Mouse (Mus musculus): Measurements from ENCODE around the gene Pdlim1. TPM values are rescaled to one million over a fixed set of nuclear protein-coding genes. Genes with fewer than 3 reads are reported as not detected.

Gene Pdlim1
- total RNA-seq (2021), result 10 to 100 TPM; 16.1 to 21.2 TPM

DNA sequence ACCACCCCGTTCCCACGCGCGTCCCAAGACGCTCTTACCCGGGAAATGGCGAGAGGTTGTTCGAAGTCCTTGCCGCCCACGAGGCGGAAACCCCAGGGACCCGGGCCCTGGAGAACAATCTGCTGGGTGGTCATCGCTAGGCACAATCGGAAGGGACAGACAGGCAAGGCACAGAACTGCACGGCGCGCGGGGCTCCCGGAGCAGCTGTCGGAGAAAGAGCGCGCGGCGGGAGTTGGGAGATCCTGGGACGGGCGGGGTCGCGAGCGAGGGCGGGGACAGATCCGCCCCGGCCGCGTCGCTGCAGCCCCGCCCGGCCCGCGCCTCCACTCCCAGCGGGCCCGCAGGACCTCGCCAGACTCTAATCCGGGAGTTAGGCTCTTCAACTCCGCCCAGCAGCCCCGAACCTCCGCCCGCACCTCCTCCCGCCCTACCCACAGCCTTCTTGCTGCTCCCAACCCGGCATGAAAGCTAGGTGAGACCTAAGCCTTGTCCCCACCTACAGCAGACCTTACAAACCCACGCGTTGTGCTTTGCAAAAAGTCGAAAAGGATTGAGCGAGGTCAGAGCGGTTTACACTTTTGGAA is at the start of gene Pdlim1:
Gene Pdlim1, minus strand, starts transcription at position 535 of the 585 bp plus-strand sequence.
- peak in 1 of 2 experiments; percentile 27 for DNase-seq (ENCODE audit: low spot score in 2 of 2)
- intact Hi-C loops (cut with DNase I), result no loop called here

GRCm38 (mm10) chr19:40319199-40319598 is 47.6 kb upstream of the Pdlim1 start:
- DNase-seq (ENCODE audit: low spot score in 2 of 2), result no peak
- intact Hi-C loops (cut with DNase I), result no loop called here

- intact Hi-C loops (cut with DNase I), result no loop called here
- DNase-seq (ENCODE audit: low spot score in 2 of 2), result no peak
These were observed 46.9 kb upstream of the Pdlim1 start for GRCm38 (mm10) chr19:40318511-40318910.

GRCm38 (mm10) chr19:40317001-40317400 is 45.4 kb upstream of the Pdlim1 start:
- no peak for DNase-seq (ENCODE audit: low spot score in 2 of 2)
- intact Hi-C loops (cut with DNase I), result no loop called here

GRCm38 (mm10) chr19:40314252-40314651 is 42.6 kb upstream of the Pdlim1 start:
- intact Hi-C loops (cut with DNase I), result no loop called here
- DNase-seq (ENCODE audit: low spot score in 2 of 2), result no peak

GRCm38 (mm10) chr19:40311631-40312030 is 40.0 kb upstream of the Pdlim1 start:
- DNase-seq (ENCODE audit: low spot score in 2 of 2), result no peak
- intact Hi-C loops (cut with DNase I), result no loop called here

DNA sequence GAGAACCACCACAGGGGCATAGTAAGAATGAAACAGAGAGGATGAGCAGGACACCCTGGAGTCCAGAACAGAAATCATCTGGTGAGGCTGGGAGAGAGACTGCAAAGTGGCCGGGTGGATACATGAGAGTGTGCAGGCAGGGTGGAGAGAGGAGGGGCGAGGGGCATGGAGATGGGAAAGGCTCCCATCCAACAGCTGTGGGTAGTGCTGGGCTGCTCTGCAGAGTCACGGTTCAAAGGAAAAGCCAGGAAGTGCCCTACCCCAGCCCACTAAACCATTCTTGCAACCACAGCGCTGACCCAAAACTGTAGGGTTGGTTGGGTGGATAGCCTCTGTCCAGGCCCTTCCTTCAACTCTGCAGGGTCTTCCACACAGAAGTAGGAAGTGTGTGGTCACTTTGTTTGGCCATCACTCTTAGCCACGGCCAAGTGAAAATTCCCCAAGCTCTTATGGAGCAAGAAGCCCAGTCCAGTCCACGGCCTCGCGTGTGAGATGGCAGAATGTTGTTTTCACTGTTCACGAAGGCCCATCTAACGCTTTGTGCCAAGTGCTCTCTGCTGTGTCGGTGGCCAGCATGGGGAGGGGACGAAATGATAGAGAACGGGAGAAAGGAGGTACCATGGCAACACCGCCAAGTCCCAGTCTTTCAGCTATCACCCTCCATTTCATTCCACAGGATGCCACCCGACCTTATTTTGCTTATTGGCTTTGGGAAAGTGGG is 38.9 kb upstream of the Pdlim1 start:
- DNase-seq (ENCODE audit: low spot score in 2 of 2), result no peak
- intact Hi-C loops (cut with DNase I), result no loop called here

DNA sequence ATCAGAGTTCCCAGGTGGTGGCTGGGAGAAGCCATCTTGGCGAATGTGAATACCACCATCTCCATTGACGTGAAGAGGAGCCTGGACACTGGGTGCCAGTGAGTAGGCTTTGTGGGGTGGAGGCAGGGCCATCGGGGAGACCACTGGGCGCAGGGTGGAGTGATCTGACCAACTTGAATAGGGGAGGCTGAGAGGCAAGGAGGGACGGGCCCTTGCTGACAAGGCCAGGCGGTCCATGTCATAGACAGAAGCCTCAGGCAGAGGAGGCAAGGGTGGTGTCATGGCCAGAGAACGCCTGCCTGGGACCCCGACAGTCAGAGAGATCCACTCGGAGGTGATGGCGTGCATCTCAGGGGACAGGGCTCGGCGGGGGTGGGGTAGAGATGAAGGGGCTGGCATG is 38.3 kb upstream of the Pdlim1 start:
- no peak for DNase-seq (ENCODE audit: low spot score in 2 of 2)
- intact Hi-C loops (cut with DNase I), result no loop called here

DNA sequence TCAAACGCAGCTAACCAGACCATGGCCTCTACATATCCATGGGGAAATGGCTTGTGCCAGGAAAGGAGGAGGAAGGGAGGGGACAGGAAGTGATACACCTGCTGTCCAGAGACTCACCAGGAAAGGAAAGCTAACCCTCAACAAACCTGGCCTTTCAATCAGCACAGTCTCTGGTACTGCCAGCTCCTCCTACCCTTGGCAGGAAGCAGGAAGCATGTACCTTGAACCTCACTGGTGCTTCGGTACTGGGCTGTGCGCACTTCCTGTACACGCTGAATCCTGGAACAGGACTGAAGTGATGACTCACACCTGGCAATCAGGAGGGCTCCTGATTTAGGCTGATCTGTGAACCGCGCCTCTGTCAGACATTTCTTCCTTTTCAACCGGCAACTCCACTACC is 35.9 kb upstream of the Pdlim1 start:
- intact Hi-C loops (cut with DNase I), result no loop called here
- DNase-seq (ENCODE audit: low spot score in 2 of 2), result no peak

DNA sequence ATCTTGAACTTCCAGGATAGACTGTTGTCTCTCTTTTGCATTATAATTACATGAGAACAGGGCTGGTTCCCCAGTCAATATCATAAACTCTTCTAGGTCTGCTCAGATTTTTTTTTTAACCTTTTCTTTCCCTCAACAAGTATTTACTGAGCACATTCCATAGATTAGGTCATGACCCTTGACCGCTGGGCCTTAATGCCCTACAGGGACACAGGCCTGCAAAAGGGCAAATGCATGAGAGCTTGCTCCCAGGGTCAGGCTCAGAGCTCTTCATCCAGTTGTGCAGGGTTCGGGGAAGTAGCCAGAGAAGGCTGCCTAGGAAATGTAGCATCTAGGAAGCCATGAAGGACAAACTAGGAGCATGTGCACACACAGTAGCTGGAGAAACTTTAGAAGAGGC is 35.0 kb upstream of the Pdlim1 start:
- DNase-seq (ENCODE audit: low spot score in 2 of 2), result no peak
- intact Hi-C loops (cut with DNase I), result no loop called here

DNA sequence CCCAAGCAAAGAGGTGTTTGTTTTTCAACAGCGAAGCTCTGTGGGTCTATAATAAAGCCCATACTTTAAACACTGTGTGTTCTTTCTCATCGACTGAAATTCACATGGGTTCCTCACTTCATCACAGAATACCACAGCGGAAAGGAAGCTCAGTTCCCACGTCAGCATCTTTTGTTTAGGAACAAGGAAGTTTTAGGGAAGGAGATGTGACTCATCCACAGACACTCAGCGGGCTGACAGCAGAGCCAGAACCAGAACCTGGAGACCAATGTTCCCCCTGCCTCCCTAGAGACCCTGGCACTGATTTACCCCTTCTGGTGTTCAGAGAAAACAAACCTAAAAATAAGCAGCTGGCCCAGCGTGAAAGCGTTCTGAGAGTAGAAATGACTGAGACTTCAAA is 33.8 kb upstream of the Pdlim1 start:
- DNase-seq (ENCODE audit: low spot score in 2 of 2), result no peak
- intact Hi-C loops (cut with DNase I), result no loop called here

GRCm38 (mm10) chr19:40302916-40303315 is 31.3 kb upstream of the Pdlim1 start:
- intact Hi-C loops (cut with DNase I), result no loop called here
- peak; percentile 51 to 66 for DNase-seq (ENCODE audit: low spot score in 2 of 2)

DNA sequence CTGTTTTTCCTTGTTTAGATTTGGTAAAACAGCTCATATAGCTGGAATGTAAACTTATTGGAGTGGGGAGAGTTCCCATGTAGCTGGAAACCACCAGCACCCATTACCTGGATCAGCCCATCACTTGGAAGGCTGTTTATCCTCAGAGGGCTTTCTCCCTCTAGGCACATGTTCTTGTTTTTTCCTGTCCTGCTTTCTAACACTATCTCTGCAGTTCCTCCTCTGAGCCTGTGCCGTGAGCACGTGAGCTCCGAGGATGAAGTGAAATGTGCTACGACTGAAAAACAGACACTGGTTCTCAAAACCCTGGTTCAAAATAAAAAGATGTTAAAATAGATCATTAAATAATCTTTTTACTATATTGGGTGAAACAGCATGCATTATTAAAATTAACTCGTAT is 30.8 kb upstream of the Pdlim1 start:
- intact Hi-C loops (cut with DNase I), result no loop called here
- DNase-seq (ENCODE audit: low spot score in 2 of 2), result no peak

- intact Hi-C loops (cut with DNase I), result no loop called here
- peak; percentile 63 to 71 for DNase-seq (ENCODE audit: low spot score in 2 of 2)
These were observed 28.5 kb upstream of the Pdlim1 start for GRCm38 (mm10) chr19:40299983-40300759.

DNA sequence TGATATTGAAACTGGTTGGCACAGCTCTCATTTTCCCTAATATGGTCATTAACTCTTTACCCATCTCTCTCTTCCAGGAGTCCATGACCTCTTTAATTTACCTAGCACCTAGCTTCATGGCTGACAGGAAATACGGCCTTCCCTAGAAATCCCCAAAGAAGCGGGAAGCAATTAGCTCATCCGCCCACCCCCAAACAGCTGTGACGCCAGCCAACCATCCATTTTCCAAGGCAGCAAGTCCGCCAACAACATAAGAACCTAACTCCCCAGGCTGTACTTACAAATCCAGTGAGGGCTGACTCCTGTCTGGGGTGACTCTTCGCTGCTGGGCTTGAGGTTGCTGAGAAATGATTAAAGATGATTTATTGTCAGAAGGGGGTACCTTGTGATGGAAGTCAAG is 27.5 kb upstream of the Pdlim1 start:
- peak; percentile 47 to 55 for DNase-seq (ENCODE audit: low spot score in 2 of 2)
- intact Hi-C loops (cut with DNase I), result no loop called here

DNA sequence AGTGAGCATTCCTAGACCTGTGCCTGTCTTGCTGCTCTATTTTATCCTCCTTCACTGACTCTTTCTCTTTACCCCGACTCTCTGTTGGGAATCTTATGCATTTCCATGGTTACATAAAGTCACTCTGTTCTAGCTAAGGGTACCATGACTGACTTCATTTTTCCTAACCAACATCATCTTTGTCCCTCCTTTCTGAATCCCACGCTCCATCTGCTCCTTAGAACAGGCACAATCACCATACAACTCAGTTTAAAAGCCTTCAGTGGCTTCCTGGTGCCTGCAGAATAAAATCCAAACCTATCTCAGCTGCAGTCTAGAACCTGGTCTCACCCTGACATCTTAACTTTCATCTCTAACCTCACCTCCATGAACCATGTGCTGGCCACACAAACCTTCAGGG is 26.9 kb upstream of the Pdlim1 start:
- DNase-seq (ENCODE audit: low spot score in 2 of 2), result peak; percentile 65 to 66
- intact Hi-C loops (cut with DNase I), result no loop called here

DNA sequence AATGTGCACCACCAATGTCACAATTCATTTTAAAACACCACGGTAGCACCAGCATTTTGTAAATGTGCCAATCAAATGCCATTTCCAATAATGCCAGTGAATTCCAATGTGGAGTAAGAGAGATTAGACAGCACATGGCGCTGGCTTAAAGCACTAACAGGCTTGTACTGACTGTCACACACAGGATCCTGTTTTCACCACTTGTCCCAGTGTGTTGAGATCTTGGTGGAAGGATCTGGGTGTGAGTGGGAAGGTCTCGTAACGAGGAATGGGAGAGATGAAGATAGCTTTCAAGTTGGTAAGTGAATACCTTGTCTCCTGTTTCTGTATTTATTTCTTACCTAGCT is 26.1 kb upstream of the Pdlim1 start:
- intact Hi-C loops (cut with DNase I), result no loop called here
- DNase-seq (ENCODE audit: low spot score in 2 of 2), result no peak

DNA sequence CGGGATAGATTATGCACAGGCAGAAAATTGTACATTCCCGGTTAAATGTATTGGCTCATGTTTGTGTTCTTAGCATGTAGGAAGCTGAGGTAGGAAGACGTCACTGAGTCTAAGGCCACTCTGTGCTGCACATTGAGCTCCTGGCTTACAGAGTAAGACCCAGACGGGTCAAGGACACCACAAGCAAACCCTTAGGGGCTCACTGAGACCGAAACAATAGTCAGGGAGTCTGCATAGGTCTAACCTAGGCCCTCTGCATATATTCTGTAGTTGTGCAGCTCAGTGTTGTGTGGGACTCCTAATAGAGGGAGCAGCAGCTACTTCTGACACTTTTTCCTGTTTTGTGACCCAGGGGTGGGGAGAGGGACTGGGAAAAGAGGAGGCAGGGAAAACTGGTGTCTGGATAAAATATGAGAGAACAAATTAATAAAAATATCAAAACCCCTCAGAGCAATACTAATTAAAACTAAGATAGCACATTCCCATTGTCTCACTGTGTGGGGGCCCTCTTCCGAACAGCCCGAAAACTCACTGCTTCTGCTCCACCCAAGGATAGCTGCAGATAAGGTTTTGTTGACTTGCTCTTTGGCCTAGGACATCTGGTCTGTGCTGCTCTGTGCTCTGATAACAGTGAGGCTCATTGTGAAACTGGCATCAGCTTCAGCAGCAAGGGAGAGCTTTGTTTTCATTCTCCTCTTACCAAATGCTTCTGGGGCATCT is 25.6 kb upstream of the Pdlim1 start:
- intact Hi-C loops (cut with DNase I), result no loop called here
- DNase-seq (ENCODE audit: low spot score in 2 of 2), result no peak

DNA sequence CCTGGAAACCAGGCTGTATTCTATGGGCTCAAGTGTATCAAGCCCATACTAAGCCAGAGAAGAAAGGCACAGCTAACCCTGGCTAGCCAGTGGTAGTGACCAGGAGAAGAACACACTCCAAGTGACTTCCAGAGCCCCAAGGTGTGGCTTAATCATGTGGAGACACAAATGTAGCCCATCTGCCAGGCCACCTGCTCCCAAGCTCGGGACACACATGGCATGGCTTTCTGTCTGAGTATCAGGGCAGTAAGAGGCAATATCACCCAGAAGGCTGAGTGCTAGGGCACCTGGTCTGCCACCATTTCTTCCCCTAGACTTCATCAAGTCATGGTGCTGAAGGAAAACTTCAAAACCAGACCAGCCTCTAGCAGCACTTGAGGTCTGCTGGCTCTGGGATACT is 22.6 kb upstream of the Pdlim1 start:
- no peak for DNase-seq (ENCODE audit: low spot score in 2 of 2)
- intact Hi-C loops (cut with DNase I), result no loop called here

GRCm38 (mm10) chr19:40293791-40294190 is 22.1 kb upstream of the Pdlim1 start:
- intact Hi-C loops (cut with DNase I), result no loop called here
- DNase-seq (ENCODE audit: low spot score in 2 of 2), result no peak

Measured in left cerebral cortex, postnatal 36 days (tissue).